Mouse (Mus musculus) embryonic facial prominence, embryonic 14.5 days (tissue): ENCODE measurements around the gene Pon3. TPM values are rescaled to one million over a fixed set of nuclear protein-coding genes. Genes with fewer than 3 reads are reported as not detected.

Experiments
- ATAC-seq: fragments of 200-750 bp; cut with Nextera tagmentation; 2 replicates; pipeline ENCODE4 v1.8.0; 2017; ENCODE audit warnings: low read depth, moderate number of reproducible peaks, moderate TSS enrichment
- DNase-seq: peaks from one replicate; pipeline ENCODE4 v3.0.0-alpha.2; 2015; ENCODE audit warnings: low spot score
- H3K27ac ChIP-seq: fragments of 300-500 bp; sonication (generic); replicated peaks from 2 replicates; pipeline ENCODE4 v1.5.1; 2014; ENCODE audit warnings: low read depth, mild to moderate bottlenecking, low read length, moderate library complexity
- H3K27me3 ChIP-seq: fragments of 300-500 bp; sonication (generic); replicated peaks from 2 replicates; pipeline ENCODE4 v1.6.1; 2014; ENCODE audit warnings: low read length; ENCODE audit not compliant: control insufficient read depth, insufficient read depth
- H3K36me3 ChIP-seq: fragments of 300-500 bp; sonication (generic); 2 replicates; pipeline ENCODE4 v1.6.1; 2014; ENCODE audit warnings: low read length, mixed read lengths; ENCODE audit not compliant: control insufficient read depth, insufficient read depth
- H3K4me1 ChIP-seq: fragments of 300-500 bp; sonication (generic); 2 replicates; pipeline ENCODE4 v1.6.1; 2014; ENCODE audit warnings: antibody characterized with exemption, low read length; ENCODE audit not compliant: control insufficient read depth, insufficient read depth
- H3K4me2 ChIP-seq: fragments of 300-500 bp; sonication (generic); 2 replicates; pipeline ENCODE4 v1.6.1; 2014; ENCODE audit warnings: low read depth, mild to moderate bottlenecking, low read length, moderate library complexity, mixed read lengths
- H3K4me3 ChIP-seq: fragments of 300-500 bp; sonication (generic); 2 replicates; pipeline ENCODE4 v1.5.1; 2014; ENCODE audit warnings: low read depth, mild to moderate bottlenecking, low read length
- H3K9ac ChIP-seq: fragments of 300-500 bp; sonication (generic); 2 replicates; pipeline ENCODE4 v1.6.1; 2014; ENCODE audit warnings: low read depth, mild to moderate bottlenecking, low read length, moderate library complexity, mixed read lengths
- H3K9me3 ChIP-seq: fragments of 300-500 bp; sonication (generic); 2 replicates; pipeline ENCODE4 v1.6.1; 2016; ENCODE audit warnings: low read length; ENCODE audit not compliant: control insufficient read depth
- WGBS: fragments of 180-500 bp; shearing (Covaris S2); extraction: QIAGEN DNeasy Blood & Tissue Kit; methylation state at CpG from one replicate; pipeline ENCODE4 v1.1.7; 2014; 5-methylcytosine and 5-hydroxymethylcytosine counted together
- polyA plus RNA-seq: library from polyadenylated mRNA; unstranded; fragments of >200 nt; fragmentation: Nextera tagmentation; extraction: Ambion mirVana; gene quantifications from 2 replicates; pipeline ENCODE4 v1.2.1, GENCODE M21; 2014

Gene Pon3
- polyA plus RNA-seq, 1 experiment from 2014 or later, result 11.8 TPM

DNA sequence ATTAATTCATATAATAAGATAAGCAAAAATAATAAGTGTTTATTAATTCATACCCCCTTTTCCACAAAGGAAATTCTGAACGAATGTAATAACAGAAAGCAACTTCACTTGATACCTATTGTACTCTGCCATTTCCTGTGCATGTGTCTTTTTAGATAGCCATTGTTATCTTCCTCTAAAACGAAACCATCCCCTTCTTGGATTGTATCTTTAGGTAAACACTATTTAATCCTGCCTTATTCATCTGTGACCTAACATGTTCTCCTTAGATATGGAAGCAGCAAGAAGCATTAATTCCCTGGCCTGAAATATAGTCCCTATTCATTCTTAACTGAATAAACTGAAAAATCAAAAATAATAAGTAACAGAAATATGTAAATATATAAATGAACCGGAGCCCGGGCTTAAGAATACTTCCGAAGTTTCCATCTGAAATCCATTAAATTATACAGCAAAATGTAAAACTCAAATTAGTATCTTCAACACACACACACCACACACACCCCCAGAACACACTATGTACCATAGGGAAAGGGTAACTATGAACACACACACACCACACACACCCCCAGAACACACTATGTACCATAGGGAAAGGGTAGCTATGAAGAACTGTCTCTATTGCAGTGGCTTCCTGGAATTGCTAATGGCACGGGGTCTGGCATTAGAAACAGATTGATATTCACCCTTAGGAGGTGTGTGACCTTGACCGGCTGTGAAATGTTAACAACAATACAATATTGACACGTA is 7.3 kb upstream of the Pon3 start:
- no peaks in the 10 kb centered on the region for H3K27me3 ChIP-seq
- no peak for DNase-seq
- H3K4me2 ChIP-seq, result no peak overlapping the region
- ATAC-seq, result no peak
- H3K4me3 ChIP-seq, result no peak overlapping the region
- H3K27ac ChIP-seq, result no peak overlapping the region
- no peak overlapping the region for H3K9ac ChIP-seq
- H3K4me1 ChIP-seq, result no peaks in the 10 kb centered on the region
- no peaks in the 10 kb centered on the region for H3K9me3 ChIP-seq
- H3K36me3 ChIP-seq, result no peaks in the 10 kb centered on the region
- 69% methylated on average over 8 of the region's 8 CpGs for WGBS

DNA sequence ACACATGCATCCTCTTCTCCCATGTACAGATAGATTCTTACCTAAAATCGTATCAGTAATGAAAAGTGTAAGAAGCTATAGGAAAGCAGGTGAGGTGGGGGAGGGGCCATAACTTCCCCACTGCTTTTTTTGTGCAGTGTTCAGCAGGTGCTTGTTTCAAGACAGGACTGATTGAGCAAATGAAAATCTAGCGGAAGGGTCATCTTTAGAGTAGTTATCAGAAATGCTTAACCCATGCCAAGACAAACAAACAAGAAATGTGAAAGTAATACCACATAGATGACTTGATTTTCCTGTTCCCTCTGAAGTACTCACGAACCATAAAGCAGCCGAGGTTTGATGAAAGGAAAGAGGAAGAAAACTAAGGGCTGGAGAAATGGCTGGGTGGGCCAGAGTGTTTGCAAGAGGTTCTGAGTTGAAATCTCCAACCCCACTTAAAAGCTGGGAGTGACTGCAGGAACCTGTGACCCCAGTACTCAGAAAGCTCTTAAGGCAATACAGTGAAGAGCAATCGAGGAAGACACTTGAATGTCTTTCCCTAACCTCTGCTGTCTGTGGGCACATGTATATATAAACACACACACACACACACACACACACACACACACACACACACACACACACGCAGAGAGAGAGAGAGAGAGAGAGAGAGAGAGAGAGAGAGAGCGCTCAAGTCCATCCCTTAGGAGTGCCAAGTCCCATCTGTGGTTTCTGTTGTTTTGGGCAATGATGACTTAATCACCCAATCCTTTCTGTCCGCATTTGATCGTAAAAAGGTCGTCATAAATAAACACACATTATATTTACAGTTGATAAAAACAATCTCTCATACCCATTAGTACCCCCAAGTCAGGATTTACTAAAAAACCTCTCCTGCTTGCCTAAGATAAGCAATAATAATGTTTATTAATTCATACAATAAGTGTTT is 6.5 kb upstream of the Pon3 start:
- no peaks in the 10 kb centered on the region for H3K36me3 ChIP-seq
- no peak overlapping the region for H3K9ac ChIP-seq
- no peaks in the 10 kb centered on the region for H3K4me1 ChIP-seq
- WGBS, result 79% methylated on average over 10 of the region's 10 CpGs
- H3K4me2 ChIP-seq, result no peak overlapping the region
- no peak overlapping the region for H3K27ac ChIP-seq
- DNase-seq (no peak), ATAC-seq (0 out of 2 replicates have a peak, but pooled peaks have one; percentile 12)
- H3K4me3 ChIP-seq, result no peak overlapping the region
- no peaks in the 10 kb centered on the region for H3K9me3 ChIP-seq
- no peaks in the 10 kb centered on the region for H3K27me3 ChIP-seq

DNA sequence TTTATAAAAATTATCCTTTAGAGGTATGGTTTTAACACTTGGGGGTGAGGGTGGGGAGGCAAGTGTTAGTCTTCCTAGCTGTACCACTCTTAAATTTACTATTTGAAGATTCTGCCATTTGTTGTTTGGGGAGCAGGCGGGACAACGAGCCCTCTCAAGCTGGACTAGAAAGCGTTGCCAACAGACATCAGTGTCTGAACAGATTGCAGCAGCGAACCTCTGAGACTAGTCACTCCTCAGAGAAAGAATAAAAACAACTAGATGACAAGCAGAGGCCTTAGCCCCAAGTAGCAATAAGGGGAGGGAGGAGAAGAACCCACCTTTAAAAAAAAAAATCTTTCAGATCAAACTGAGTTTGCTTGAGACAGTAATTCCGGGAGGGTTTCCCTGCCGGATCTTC is 795 bp downstream of the Pon3 start:
- no peak overlapping the region for H3K27ac ChIP-seq
- peaks cover 8% of the 10 kb centered on the region; the same call in 1 of the 2 replicates for H3K4me1 ChIP-seq
- no peak for ATAC-seq
- H3K27me3 ChIP-seq, result no peaks in the 10 kb centered on the region
- no peaks in the 10 kb centered on the region for H3K9me3 ChIP-seq
- no peaks in the 10 kb centered on the region for H3K36me3 ChIP-seq
- H3K4me3 ChIP-seq, result peak overlapping the region; percentile 33
- 51% methylated on average over 6 of the region's 6 CpGs for WGBS
- H3K4me2 ChIP-seq, result peak overlapping the region; percentile 52
- DNase-seq, result no peak
- no peak overlapping the region for H3K9ac ChIP-seq

DNA sequence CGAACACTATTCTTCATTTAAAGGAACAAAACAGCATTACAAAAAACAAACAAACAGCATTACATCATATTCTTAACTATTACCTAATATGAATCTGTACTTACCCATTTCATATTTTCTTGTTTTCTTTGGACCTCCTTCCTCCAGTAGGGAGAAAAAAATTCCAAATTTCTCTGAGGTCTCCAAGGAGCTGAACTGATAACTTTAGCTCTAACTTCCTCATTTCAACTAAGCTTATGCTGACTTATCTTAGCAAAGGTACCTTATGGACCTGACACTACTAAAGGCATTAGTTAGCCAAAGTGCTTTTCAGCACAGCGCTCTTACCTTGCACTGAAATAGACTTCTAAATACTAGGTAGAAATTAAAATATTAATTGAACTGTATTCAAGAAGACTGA is 1.2 kb downstream of the Pon3 start:
- peaks cover 8% of the 10 kb centered on the region; the same call in 1 of the 2 replicates for H3K4me1 ChIP-seq
- no peaks in the 10 kb centered on the region for H3K36me3 ChIP-seq
- no peak overlapping the region for H3K4me3 ChIP-seq
- no peak overlapping the region for H3K9ac ChIP-seq
- DNase-seq (no peak), ATAC-seq (no peak)
- no peak overlapping the region for H3K27ac ChIP-seq
- no peaks in the 10 kb centered on the region for H3K27me3 ChIP-seq
- H3K9me3 ChIP-seq, result no peaks in the 10 kb centered on the region
- 90% methylated on average over 2 of the region's 2 CpGs for WGBS
- peak overlapping the region; percentile 52; the same call in 1 of the 2 replicates for H3K4me2 ChIP-seq

DNA sequence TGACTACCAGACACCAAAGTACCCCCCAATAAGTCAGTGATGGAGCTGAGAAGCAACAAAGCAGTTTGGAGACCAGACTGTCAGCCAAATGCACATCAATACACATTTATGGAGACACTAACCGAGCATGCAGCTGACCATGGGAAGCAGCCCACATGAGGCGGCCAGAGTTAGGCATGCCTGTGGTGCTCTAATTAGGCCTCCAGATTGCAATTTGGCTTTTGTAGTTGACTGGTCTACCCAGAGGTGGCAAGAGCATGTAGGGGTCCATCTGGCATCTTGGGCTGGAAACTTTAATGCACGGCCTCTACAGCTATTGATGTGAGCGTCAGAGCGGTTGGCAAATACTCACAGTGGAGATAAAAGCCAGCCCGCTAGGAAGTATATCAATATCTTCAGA is 10.2 kb downstream of the Pon3 start:
- H3K4me3 ChIP-seq, result no peak overlapping the region
- H3K4me2 ChIP-seq, result no peak overlapping the region
- no peaks in the 10 kb centered on the region for H3K9me3 ChIP-seq
- no peaks in the 10 kb centered on the region for H3K4me1 ChIP-seq
- no peak for DNase-seq
- WGBS, result 98% methylated on average over 6 of the region's 6 CpGs
- no peak overlapping the region for H3K9ac ChIP-seq
- H3K36me3 ChIP-seq, result no peaks in the 10 kb centered on the region
- H3K27me3 ChIP-seq, result no peaks in the 10 kb centered on the region
- ATAC-seq, result no peak
- H3K27ac ChIP-seq, result no peak overlapping the region

DNA sequence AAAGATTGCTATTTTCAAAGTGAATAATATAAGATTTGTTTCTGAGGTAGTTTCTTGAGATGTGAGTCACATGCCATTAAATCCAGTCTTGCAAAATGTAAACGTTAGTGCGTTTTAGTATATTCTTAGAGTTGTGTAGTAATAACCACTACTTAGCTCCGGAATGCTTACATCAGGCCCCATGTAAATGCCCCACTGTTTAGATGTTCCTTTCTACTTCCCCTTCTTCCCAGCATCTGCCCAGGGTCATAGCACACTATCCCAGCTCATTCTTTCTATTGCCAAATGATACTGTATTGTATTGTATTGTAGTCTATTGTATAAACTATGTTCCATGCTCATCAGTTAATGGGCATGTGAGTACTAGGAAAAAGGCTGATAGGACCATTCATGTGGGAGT is 17.3 kb downstream of the Pon3 start:
- DNase-seq (no peak), ATAC-seq (no peak)
- H3K4me2 ChIP-seq, result no peak overlapping the region
- no peak overlapping the region for H3K9ac ChIP-seq
- no peaks in the 10 kb centered on the region for H3K9me3 ChIP-seq
- WGBS, result 91% methylated on average over 3 of the region's 3 CpGs
- H3K4me3 ChIP-seq, result no peak overlapping the region
- no peak overlapping the region for H3K27ac ChIP-seq
- H3K27me3 ChIP-seq, result no peaks in the 10 kb centered on the region
- H3K36me3 ChIP-seq, result no peaks in the 10 kb centered on the region
- H3K4me1 ChIP-seq, result no peaks in the 10 kb centered on the region

DNA sequence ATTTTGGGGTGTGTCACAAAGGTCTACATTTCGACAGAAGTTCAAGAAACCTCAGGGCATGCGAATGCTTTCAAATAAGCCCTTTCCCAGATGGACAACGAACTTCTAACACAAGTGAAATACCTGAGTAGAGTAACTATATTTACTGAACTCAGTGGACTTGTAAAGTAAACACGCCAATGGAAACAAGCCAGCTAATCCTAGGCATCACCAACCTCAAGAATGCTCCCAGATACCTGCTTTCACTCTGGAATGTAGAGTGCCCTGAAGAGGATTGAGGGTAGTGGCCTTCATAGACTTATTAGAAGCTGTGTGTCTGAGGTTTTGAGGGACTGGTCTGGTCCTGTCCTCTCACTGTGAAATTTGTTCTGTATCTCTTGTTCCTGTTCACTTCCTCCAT is 18.6 kb downstream of the Pon3 start:
- 80% methylated on average over 4 of the region's 4 CpGs for WGBS
- no peak for DNase-seq

DNA sequence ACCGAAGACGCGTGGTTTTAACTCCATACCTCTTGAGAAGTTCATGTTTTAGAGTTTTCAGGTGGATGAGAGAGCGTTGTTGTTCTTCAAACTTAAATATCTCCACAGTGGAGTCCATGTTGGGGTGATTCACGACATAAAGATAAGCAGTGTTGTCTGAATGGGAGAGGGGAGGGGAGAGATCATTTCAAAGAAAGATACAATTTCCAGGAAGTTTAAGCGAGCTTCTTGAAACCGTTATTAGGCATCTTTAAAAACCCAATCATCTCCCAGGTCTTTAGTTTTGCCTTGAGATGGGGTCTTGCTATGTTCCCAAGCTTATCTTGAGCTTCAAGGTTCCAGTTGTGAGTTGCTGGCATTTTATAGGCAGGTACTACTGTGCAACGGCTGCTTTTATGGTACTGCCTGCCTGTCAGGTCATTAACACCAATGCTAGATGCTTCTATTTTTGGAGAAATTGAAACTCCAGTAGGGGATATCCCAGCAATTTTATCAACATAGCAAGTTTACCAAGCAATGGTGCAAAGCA is 19.2 kb downstream of the Pon3 start:
- Histone ChIP-seq H3K4me1 (no peaks in the 10 kb centered on the region), H3K27me3 (no peaks in the 10 kb centered on the region), H3K9me3 (no peaks in the 10 kb centered on the region), H3K36me3 (no peaks in the 10 kb centered on the region), H3K27ac (no peak overlapping the region), H3K4me3 (no peak overlapping the region), H3K4me2 (no peak overlapping the region), H3K9ac (no peak overlapping the region)
- ATAC-seq (no peak), DNase-seq (no peak)
- WGBS, result 88% methylated on average over 8 of the region's 8 CpGs

More for the DNA sequence above, 18.6 kb downstream of the Pon3 start:
- Histone ChIP-seq H3K4me2 (no peak overlapping the region), H3K4me3 (no peak overlapping the region), H3K9ac (no peak overlapping the region), H3K27me3 (no peaks in the 10 kb centered on the region), H3K36me3 (no peaks in the 10 kb centered on the region), H3K9me3 (no peaks in the 10 kb centered on the region), H3K27ac (no peak overlapping the region), H3K4me1 (no peaks in the 10 kb centered on the region)
- ATAC-seq, result no peak
